Mouse (Mus musculus) neural tube, postnatal 0 days (tissue): ENCODE data around the gene Elf4. TPM values are rescaled to one million over a fixed set of nuclear protein-coding genes. Genes with fewer than 3 reads are reported as not detected.

Experiments used
- polyA plus RNA-seq: library from polyadenylated mRNA; unstranded; fragments of >200 nt; fragmentation: Nextera tagmentation; extraction: Ambion mirVana; gene quantifications from 2 replicates; pipeline ENCODE4 v1.2.1, GENCODE M21; 2015

The Elf4 gene
- 0.41 and 0.54 TPM in 2 replicates for polyA plus RNA-seq

GRCm38 (mm10) chrX:48462754-48463507 lies at the start of gene Elf4:
TSS of gene Elf4 (minus strand) at chrX:48463132.

Other genes starting within 250 kb of the Elf4 start
- 12.7 and 14.0 TPM in 2 replicates for gene Utp14a, start 206.3 kb downstream of the Elf4 start, polyA plus RNA-seq
- 4.8 and 6.3 TPM in 2 replicates for gene Bcorl1, start 121.8 kb downstream of the Elf4 start, polyA plus RNA-seq
- 30.1 and 31.4 TPM in 2 replicates for gene Aifm1, start 50.4 kb upstream of the Elf4 start, polyA plus RNA-seq
- 79.6 and 87.4 TPM in 2 replicates for gene Rab33a, start 56.2 kb upstream of the Elf4 start, polyA plus RNA-seq
- 7.6 and 7.8 TPM in 2 replicates for gene Zfp280c, start 131.4 kb upstream of the Elf4 start, polyA plus RNA-seq
- 39.4 and 42.3 TPM in 2 replicates for gene Slc25a14, start 160.3 kb upstream of the Elf4 start, polyA plus RNA-seq
- 0.26 TPM in 1 of 2 replicates, not detected in the other for gene Gpr119, start 211.3 kb upstream of the Elf4 start, polyA plus RNA-seq
- gene Rbmx2, start 231.9 kb upstream of the Elf4 start, polyA plus RNA-seq: 17.9 and 23.3 TPM in 2 replicates